Mouse (Mus musculus) brain, embryonic 14.5 days (tissue): ENCODE data around the gene Sh3d19. TPM values are rescaled to one million over a fixed set of nuclear protein-coding genes. Genes with fewer than 3 reads are reported as not detected.
A peak's percentile ranks its signal among the peaks of the same experiment; 100 is the strongest.

Source experiments
- DNase-seq: peaks from one replicate; pipeline ENCODE4 v3.0.0-alpha.2; 2011; ENCODE audit warnings: low read depth
- CTCF ChIP-seq: fragments of 200-500 bp; IDR thresholded peaks from 2 replicates; pipeline ENCODE4 v1.5.1; 2012; ENCODE audit warnings: inconsistent platforms, mild to moderate bottlenecking, moderate library complexity, borderline replicate concordance; ENCODE audit not compliant: insufficient read depth, insufficient read length; ENCODE audit errors: extremely low read depth
- POLR2A ChIP-seq: fragments of 200-500 bp; IDR thresholded peaks from 2 replicates; pipeline ENCODE4 v1.6.1; 2012; ENCODE audit warnings: mild to moderate bottlenecking, inconsistent platforms, borderline replicate concordance; ENCODE audit not compliant: poor library complexity, insufficient read depth, insufficient read length, severe bottlenecking; ENCODE audit errors: extremely low read depth
- polyA plus RNA-seq: library from polyadenylated mRNA; depleted of rRNA; stranded (reverse); fragments of >200 nt; gene quantifications from 2 replicates; pipeline ENCODE4 v1.2.3, GENCODE M21; 2012

Sh3d19 gene
- polyA plus RNA-seq, 1 experiment: 19.4 TPM

DNA sequence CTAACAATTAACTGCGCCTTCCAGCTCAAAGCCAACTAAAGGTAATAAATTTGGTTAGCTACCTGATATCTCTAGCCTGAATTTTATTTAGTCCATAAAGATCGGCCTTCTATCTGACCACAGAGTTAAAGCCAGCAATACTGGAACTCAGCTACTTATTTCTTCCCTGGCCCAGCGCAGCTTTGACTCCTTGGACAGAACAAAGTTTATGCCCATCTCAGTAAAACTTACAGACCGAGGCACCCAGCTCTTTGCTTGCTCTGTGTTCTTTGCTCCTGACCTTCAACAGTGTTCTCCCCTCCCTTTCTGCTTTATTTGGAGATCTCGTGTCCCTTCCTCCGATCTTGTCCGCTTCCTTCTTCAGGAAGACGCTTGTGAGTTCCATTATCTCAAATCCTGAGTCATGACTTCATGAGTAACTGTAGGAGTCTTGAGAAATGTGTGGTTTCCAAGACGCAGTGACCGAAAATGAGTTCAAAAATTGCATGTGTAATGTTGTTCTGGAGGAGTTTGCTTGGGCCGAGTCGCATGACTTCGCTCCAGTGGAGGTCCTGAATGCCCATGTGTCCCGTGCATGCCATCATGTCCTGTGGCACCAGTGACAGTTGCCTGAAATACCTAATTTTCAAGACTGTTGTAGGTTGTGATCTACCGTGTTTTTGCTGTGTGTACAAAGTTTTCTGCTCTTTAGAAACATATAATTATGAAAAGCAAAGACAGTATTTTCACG, 50.2 kb downstream of the Sh3d19 start:
- TF ChIP-seq POLR2A: no peak
- no peak for TF ChIP-seq CTCF
- no peak for DNase-seq

- TF ChIP-seq POLR2A: no peak
- no peak for TF ChIP-seq CTCF
- DNase-seq: no peak
Observed at GRCm38 (mm10) chr3:86021651-86022050, 50.7 kb downstream of the Sh3d19 start.

- TF ChIP-seq CTCF: no peak
- no peak for TF ChIP-seq POLR2A
- no peak for DNase-seq
Observed at GRCm38 (mm10) chr3:86024065-86024795, 53.3 kb downstream of the Sh3d19 start.

DNA sequence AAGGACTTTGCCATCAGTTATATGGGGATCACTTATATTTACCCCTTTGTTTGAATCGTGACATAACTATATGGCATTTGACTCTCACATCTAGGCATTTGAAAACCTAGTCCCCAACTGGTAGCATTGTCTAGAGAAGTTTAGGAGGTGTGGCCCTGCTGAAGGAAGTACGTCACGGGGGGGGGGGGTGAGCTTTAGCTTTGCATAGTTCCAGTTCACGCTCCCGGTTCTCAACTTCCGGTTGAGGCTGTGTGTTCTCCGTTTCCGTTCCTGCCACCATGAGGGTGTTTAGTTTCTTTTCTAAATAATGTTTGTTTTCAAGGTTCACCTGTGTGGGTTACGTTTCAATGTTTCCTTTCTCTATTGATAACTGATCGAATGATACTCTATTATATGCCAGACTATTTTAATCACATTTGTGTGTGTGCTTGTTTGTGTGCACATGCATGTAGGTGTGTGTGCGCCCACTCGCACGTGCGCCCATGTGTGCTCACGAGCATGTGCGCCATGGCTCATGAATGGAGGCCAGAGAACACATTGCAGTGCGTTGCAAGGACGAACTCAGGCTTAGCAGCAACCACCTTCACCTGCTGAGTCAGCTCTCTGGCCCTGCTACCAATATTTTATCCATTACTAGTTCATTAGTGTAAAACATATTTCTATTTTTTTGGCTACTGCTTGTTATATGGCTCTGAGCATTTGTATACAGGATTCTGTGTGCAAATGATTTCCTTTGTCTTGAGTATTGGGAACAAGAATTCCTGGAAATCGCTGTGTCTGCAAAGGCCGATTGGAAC, 54.6 kb downstream of the Sh3d19 start:
- DNase-seq: no peak
- TF ChIP-seq CTCF (no peak), POLR2A (no peak)

GRCm38 (mm10) chr3:86028658-86029375, 57.9 kb downstream of the Sh3d19 start:
- TF ChIP-seq CTCF: no peak
- no peak for DNase-seq

GRCm38 (mm10) chr3:86030566-86030965, 59.7 kb downstream of the Sh3d19 start:
- peak; percentile 61 for DNase-seq
- TF ChIP-seq CTCF: no peak
- no peak for TF ChIP-seq POLR2A

GRCm38 (mm10) chr3:86033455-86034090, 62.7 kb downstream of the Sh3d19 start:
- no peak for TF ChIP-seq CTCF
- TF ChIP-seq POLR2A: no peak
- DNase-seq: no peak

GRCm38 (mm10) chr3:86037926-86038484, 67.1 kb downstream of the Sh3d19 start:
- no peak for TF ChIP-seq POLR2A
- TF ChIP-seq CTCF: no peak
- no peak for DNase-seq

- DNase-seq: no peak
- TF ChIP-seq CTCF: no peak
- no peak for TF ChIP-seq POLR2A
Observed at GRCm38 (mm10) chr3:86038648-86039047, 67.7 kb downstream of the Sh3d19 start.
